Mouse (Mus musculus) myocyte (in vitro differentiated cells): Measurements from ENCODE around the gene Eya3.

Source experiments
- E2F4 ChIP-seq: IDR thresholded peaks from one replicate; pipeline ENCODE4 v1.6.1; 2011; ENCODE audit warnings: mild to moderate bottlenecking, control low read depth, moderate library complexity; ENCODE audit not compliant: insufficient read depth
- MAX ChIP-seq: IDR thresholded peaks from one replicate; pipeline ENCODE4 v1.6.1; 2011; ENCODE audit warnings: low read depth, mild to moderate bottlenecking, control low read depth
- MYOG ChIP-seq, 3 experiments: IDR thresholded peaks; one replicate each; pipeline ENCODE4 v1.6.1; 2011; ENCODE audit warnings: control low read depth in 2 of 3, low read depth in 2 of 3, mild to moderate bottlenecking in 2 of 3; ENCODE audit not compliant: insufficient read length in 2 of 3, control insufficient read depth in 1 of 3, insufficient read depth in 1 of 3
- POLR2A ChIP-seq: IDR thresholded peaks from one replicate; pipeline ENCODE4 v1.6.1; 2011; ENCODE audit warnings: low read depth, mild to moderate bottlenecking, control low read depth, moderate library complexity; ENCODE audit not compliant: insufficient read length
- TCF12 ChIP-seq: IDR thresholded peaks from one replicate; pipeline ENCODE4 v1.6.1; 2011; ENCODE audit warnings: mild to moderate bottlenecking, control low read depth; ENCODE audit not compliant: poor library complexity, insufficient read depth, severe bottlenecking

GRCm38 (mm10) chr4:132771776-132772175 is 133.0 kb downstream of the Eya3 start:
- TF ChIP-seq TCF12 = no peak
- TF ChIP-seq MYOG (IDR thresholded peaks at IDR 0.05; ENCODE audit: control insufficient read depth in 1 of 3, insufficient read depth in 1 of 3, insufficient read length in 2 of 3, low read depth in 2 of 3) = no peak
- TF ChIP-seq E2F4 = no peak
- TF ChIP-seq POLR2A = no peak
- TF ChIP-seq MAX = no peak
